Mouse (Mus musculus) kidney, adult 9 months (tissue): ENCODE measurements at regions not wholly inside any gene's neighbourhood (a gene's known extent, or its start where the extent isn't known, plus 50 kb on each side); places are given as distances from the start of the nearest gene placed in this dataset.

Source experiments
- DNase-seq: peaks from one replicate; pipeline ENCODE4 v3.0.0; 2022

GRCm38 (mm10) chr13:101419457-101420025 is 348.5 kb downstream of the Pik3r1 start:
- no peak for DNase-seq

GRCm38 (mm10) chr13:101418272-101418671 is 349.7 kb downstream of the Pik3r1 start:
- DNase-seq: no peak

DNA sequence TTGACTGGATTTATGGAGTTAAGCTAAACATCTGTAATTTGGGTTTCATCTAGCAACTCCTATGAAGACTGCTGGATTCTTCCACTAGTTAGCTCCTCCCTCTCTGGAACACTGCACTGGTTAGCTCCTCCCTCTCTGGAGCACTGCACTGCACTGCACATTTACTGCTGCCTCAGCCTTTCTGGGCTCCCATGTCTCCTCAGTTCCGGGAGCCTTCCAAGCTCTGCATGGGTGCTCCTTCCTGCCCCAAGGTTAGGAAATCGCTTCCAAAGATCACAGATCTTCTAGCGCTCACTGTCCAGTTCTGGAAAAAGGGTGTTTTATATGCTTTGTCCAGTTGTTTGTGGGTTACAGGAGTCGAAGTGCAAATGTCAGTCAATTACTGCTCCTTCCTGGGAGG is 359.1 kb downstream of the Pik3r1 start:
- DNase-seq: peak; percentile 28

GRCm38 (mm10) chr13:101407633-101408032 is 360.4 kb downstream of the Pik3r1 start:
- no peak for DNase-seq

- DNase-seq: no peak
These were observed 394.3 kb downstream of the Pik3r1 start for GRCm38 (mm10) chr13:101373581-101374189.

- peak; percentile 84 for DNase-seq
These were observed 396.1 kb downstream of the Pik3r1 start for GRCm38 (mm10) chr13:101371906-101372305.

DNA sequence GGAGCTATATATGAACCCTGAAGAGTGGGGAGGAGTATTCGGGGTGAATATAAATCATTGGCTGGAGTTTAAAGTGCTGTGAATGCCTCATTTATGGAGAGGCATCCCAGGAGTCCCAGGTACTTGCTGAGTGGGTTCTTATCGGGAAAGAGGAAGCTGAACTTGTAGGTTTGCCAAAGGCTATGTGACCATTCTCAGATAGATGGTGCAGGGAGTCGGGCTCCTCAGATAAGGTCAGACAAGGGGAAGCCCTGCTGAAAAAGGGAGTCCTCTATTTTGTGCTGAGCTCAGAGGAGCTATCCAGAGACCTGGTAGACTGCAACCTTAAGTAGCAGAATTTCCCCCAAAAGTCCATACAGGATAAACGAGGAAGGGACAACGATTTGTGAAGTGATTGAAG is 399.8 kb downstream of the Pik3r1 start:
- DNase-seq: no peak

- DNase-seq: no peak
These were observed 412.7 kb downstream of the Pik3r1 start for GRCm38 (mm10) chr13:101355363-101355762.

DNA sequence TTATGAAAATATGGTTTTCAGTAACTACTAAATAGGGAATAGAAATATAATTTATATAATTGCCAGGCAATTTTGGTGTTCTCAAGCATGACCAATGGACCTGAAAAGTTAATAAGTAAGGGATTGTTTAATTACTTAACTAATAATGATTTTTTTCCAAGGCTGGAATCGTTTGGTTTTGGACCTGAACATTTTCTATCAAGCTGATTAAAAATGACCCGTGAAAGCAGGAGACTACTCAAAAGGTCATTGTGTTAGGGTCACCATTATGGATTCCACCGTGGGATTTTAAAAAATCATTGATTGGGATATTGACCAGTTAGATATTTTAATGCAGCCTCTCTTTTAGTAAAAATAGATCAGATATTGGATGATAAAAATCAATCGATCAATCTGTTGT is 416.9 kb downstream of the Pik3r1 start:
- peak; percentile 42 for DNase-seq

DNA sequence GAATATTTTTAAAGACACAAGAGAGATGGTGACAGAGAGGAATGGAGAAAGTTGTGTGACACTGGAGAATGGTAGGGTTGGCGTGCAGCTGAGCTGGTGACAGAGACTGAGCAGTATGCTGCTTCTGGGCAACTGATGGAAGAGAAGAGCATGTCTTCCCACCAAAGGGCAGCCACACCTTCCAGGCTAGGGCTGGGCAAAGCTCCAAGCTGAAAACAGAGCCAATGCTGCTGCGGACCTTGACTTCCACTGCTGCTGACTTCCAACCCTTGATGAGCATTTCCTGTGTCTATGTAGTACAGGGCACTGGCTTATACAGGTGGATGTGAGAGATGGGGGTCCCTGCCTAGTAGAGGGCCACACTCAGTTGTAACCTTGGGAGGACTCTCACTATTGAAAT is 418.7 kb downstream of the Pik3r1 start:
- DNase-seq: peak; percentile 89

GRCm38 (mm10) chr13:101338280-101338872 is 429.6 kb downstream of the Pik3r1 start:
- DNase-seq: no peak

DNA sequence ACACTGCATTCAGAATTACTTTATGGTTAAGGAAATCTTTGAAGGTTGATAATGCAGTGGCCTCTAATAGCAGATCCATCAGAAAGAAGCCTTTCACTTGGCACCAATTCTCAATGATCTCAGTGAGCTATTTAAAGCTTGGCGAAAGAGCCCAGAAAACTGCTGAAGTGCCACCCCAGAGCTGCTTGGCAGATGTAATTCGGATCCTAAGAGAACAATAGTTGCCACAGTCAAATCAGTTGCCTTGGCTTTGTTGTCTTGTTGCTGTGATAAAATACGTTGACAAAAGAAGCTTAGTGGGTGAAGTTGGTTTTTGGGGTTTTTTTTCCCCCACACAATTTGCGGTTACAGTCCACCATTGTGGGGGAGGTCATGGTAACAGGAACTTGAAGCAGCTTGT is 449.4 kb downstream of the Pik3r1 start:
- no peak for DNase-seq

- peak; percentile 30 for DNase-seq
These were observed 451.7 kb downstream of the Pik3r1 start for GRCm38 (mm10) chr13:101316336-101316735.

DNA sequence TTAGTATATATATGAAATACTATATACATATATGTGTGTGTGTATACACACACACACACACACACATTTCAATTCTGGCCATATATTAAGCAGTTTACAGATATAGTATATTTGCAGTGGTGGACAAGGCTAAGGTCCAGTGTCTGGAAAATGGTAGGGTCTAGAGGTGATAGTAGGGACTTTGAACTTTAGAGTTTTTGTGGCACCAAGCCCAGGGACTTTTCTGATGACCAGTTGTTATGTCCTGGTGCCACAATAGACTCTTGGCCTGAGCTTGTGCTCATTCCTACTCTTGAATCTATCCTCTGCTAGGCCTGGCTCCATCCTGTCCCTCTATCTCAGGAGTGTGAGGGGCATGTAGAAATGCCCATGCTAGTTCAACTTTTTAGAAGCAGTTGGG is 454.0 kb downstream of the Pik3r1 start:
- DNase-seq: peak; percentile 82

DNA sequence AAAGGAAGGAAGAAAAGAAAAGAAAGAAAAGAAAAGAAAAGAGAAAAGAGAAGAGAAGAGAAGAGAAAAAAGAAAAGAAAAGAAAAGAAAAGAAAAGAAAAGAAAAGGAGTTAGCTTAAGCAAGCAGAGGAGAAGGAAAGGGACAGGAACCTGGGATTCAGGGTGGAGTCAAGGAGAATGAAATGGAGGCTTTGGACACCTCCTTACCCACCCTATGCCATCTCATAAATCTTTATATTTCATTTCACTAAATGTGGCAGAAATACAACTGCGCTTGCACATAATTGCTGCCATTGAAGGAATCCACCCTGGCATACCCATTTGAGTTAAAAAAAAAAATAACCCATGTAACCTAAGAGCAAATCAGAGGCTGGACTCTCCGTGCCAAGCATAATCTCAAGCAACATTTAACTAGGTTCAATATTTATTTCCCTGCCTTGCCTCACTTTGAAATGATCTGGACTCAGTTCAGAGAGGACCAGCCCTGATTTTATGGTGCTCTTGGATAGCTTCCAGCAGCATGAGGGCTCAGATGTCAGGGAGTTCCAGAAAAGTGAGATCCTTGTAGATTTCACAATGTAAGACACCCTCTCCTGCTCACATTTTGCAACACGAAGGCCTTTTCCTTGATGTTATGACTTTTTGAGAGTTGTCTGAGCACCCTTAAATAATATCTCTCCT is 456.2 kb downstream of the Pik3r1 start:
- DNase-seq: peak; percentile 39

- DNase-seq: no peak
These were observed 459.3 kb downstream of the Pik3r1 start for GRCm38 (mm10) chr13:101308724-101309123.

GRCm38 (mm10) chr13:101305695-101306413 is 462.2 kb downstream of the Pik3r1 start:
- no peak for DNase-seq

- no peak for DNase-seq
These were observed 463.0 kb downstream of the Pik3r1 start for GRCm38 (mm10) chr13:101305063-101305462.

- no peak for DNase-seq
These were observed 466.7 kb downstream of the Pik3r1 start for GRCm38 (mm10) chr13:101301361-101301760.

- DNase-seq: no peak
These were observed 456.2 kb upstream of the Slc30a5 start for GRCm38 (mm10) chr13:101289407-101289806.

- DNase-seq: no peak
These were observed 453.9 kb upstream of the Slc30a5 start for GRCm38 (mm10) chr13:101287131-101287530.

DNA sequence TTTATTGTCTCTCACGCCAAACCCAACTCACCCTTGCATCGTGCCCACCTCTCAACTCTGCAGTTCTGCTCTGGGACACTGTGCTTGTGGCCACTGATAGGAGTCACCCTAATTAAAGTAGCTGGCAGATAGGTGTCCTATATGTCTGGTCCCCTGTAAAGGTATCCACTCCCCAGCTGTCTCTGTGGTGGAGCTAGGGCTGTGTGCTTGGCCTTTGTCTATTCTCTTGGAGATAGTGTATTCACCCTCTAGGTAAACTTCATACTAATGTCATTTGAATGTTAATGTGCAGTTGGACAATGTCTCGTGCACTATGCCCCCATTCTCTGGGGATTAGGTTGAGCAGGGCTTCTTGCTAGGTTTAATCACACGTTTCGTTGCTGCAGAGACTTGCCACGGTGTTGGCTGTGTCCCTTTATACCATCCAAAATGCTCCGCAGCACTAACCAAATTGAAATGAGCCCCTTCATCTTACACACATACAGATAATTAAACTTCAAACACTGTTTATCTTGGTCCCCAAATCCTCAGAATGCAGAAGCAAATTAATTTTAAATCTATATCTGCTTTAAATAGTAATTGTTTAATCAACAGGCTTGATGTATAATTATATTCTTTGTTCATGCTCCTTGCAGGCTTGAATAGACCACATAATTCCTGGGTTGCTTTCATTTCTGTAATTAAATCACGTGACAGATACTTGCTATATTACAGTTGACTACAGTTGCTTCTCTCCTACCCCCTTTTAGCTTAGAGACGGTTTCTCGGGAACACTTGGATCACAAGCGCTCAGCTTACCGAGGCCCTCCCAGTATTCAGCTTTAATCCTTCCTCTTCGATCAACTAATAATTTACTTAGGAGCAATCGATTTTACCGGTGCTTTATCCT is 453.0 kb upstream of the Slc30a5 start:
- no peak for DNase-seq
